Mouse (Mus musculus) right cerebral cortex, postnatal 25 days (tissue): ENCODE data around the gene Tmem178b.
A peak's percentile ranks its signal among the peaks of the same experiment; 100 is the strongest.

Experiments
- DNase-seq: peaks from one replicate; pipeline ENCODE4 v3.0.0; 2022

Gene Tmem178b

GRCm38 (mm10) chr6:39919011-39919709 lies 46.1 kb downstream of the Tmem178b start:
- no peak for DNase-seq

GRCm38 (mm10) chr6:39926442-39926841 lies 53.4 kb downstream of the Tmem178b start:
- DNase-seq: no peak

- DNase-seq: no peak
These were observed 63.5 kb downstream of the Tmem178b start for GRCm38 (mm10) chr6:39936590-39936989.

- no peak for DNase-seq
These were observed 67.8 kb downstream of the Tmem178b start for GRCm38 (mm10) chr6:39940920-39941319.

GRCm38 (mm10) chr6:39944854-39945253 lies 71.8 kb downstream of the Tmem178b start:
- DNase-seq: no peak

GRCm38 (mm10) chr6:39945670-39946440 lies 72.8 kb downstream of the Tmem178b start:
- DNase-seq: no peak

- DNase-seq: peak; percentile 52
These were observed 73.5 kb downstream of the Tmem178b start for GRCm38 (mm10) chr6:39946601-39947000.

- DNase-seq: no peak
These were observed 80.9 kb downstream of the Tmem178b start for GRCm38 (mm10) chr6:39953951-39954350.

GRCm38 (mm10) chr6:39955211-39955610 lies 82.1 kb downstream of the Tmem178b start:
- no peak for DNase-seq

- DNase-seq: no peak
These were observed 91.5 kb downstream of the Tmem178b start for GRCm38 (mm10) chr6:39964606-39965005.

GRCm38 (mm10) chr6:39970281-39970680 lies 97.2 kb downstream of the Tmem178b start:
- no peak for DNase-seq

GRCm38 (mm10) chr6:39978942-39979341 lies 105.9 kb downstream of the Tmem178b start:
- DNase-seq: no peak

- DNase-seq: no peak
These were observed 117.7 kb downstream of the Tmem178b start for GRCm38 (mm10) chr6:39990772-39991171.

GRCm38 (mm10) chr6:39991922-39992321 lies 118.9 kb downstream of the Tmem178b start:
- DNase-seq: no peak

- DNase-seq: no peak
These were observed 133.1 kb downstream of the Tmem178b start for GRCm38 (mm10) chr6:40006006-40006765.

- no peak for DNase-seq
These were observed 135.3 kb downstream of the Tmem178b start for GRCm38 (mm10) chr6:40008166-40008907.

GRCm38 (mm10) chr6:40009718-40010117 lies 136.6 kb downstream of the Tmem178b start:
- no peak for DNase-seq

GRCm38 (mm10) chr6:40011066-40011465 lies 138.0 kb downstream of the Tmem178b start:
- no peak for DNase-seq

GRCm38 (mm10) chr6:40011609-40012008 lies 138.5 kb downstream of the Tmem178b start:
- no peak for DNase-seq

GRCm38 (mm10) chr6:40013407-40013806 lies 140.3 kb downstream of the Tmem178b start:
- no peak for DNase-seq

GRCm38 (mm10) chr6:40015185-40015584 lies 142.1 kb downstream of the Tmem178b start:
- no peak for DNase-seq

GRCm38 (mm10) chr6:40015711-40016460 lies 142.8 kb downstream of the Tmem178b start:
- DNase-seq: no peak
